Mouse (Mus musculus): ENCODE results near the gene Lrmp.

Gene Lrmp

DNA sequence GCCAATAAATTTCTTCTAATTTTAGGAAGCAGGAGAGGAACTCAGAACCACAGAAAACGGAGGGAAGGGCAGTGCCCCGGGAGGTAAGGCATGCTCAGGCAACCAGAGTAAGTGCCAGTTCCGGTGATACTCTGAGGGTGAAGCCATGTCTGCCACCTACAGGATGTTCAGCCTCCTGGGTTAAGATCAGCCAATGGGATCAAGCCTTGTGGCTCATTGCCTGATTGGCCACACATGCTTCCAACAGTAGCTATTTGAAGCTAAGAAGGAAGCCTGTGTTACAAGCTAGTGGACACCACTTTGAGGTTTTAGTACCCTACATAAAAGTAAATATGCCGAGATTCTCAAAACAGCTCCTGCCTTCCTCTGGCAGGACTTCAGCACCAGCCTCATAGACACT, 43.2 kb downstream of the Lrmp start:
- Histone ChIP-seq H3K4me3 (replicated peaks; ENCODE audit: low read length) (0 out of 2 replicates have a peak overlapping the region, but pooled peaks have one; percentile 26), H3K4me1 (replicated peaks; ENCODE audit: low read depth, low read length) (peaks cover 29% of the 10 kb centered on the region), H3K36me3 (ENCODE audit: insufficient read depth, low read length) (peaks cover 5% of the 10 kb centered on the region; the same call in 1 of the 2 replicates), H3K27me3 (ENCODE audit: insufficient read depth, low read length) (no peaks in the 10 kb centered on the region), H3K9me3 (ENCODE audit: low read length) (peaks cover 6% of the 10 kb centered on the region)
- TF ChIP-seq CTCF (conservative IDR thresholded peaks at IDR 0.05; ENCODE audit: low read length) (no peak), NANOG (IDR thresholded peaks at IDR 0.05; ENCODE audit: borderline replicate concordance, low read length) (no peak), POU5F1 (IDR thresholded peaks at IDR 0.05; ENCODE audit: borderline replicate concordance, low read length) (no peak)

DNA sequence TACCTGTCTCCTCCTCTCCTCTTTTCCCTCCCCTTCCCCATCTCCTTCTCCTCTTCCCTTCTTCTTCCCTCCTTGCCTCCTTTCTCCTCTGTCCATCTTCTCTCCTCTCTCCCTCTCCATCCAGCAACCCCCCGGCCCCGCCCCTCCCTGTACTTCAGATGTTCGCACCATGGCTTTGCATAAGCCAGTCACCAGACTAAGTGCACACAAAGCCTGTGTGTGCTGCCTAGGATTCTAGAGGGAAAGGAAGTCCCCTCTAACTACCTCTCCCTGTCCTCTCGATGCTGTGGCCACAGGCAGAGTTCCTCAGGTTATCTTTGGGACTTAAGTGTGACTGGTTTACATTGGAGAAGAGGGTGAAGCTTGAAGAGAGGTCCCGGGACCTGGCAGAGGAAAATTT, 45.1 kb downstream of the Lrmp start:
- Histone ChIP-seq H3K4me3 (replicated peaks; ENCODE audit: low read length) (0 out of 2 replicates have a peak overlapping the region, but pooled peaks have one; percentile 43), H3K4me1 (replicated peaks; ENCODE audit: low read depth, low read length) (peaks cover 35% of the 10 kb centered on the region), H3K27me3 (ENCODE audit: insufficient read depth, low read length) (no peaks in the 10 kb centered on the region), H3K9me3 (ENCODE audit: low read length) (peaks cover 17% of the 10 kb centered on the region), H3K36me3 (ENCODE audit: insufficient read depth, low read length) (peaks cover 11% of the 10 kb centered on the region; the same call in 1 of the 2 replicates)
- TF ChIP-seq POU5F1 (IDR thresholded peaks at IDR 0.05; ENCODE audit: borderline replicate concordance, low read length), result no peak

DNA sequence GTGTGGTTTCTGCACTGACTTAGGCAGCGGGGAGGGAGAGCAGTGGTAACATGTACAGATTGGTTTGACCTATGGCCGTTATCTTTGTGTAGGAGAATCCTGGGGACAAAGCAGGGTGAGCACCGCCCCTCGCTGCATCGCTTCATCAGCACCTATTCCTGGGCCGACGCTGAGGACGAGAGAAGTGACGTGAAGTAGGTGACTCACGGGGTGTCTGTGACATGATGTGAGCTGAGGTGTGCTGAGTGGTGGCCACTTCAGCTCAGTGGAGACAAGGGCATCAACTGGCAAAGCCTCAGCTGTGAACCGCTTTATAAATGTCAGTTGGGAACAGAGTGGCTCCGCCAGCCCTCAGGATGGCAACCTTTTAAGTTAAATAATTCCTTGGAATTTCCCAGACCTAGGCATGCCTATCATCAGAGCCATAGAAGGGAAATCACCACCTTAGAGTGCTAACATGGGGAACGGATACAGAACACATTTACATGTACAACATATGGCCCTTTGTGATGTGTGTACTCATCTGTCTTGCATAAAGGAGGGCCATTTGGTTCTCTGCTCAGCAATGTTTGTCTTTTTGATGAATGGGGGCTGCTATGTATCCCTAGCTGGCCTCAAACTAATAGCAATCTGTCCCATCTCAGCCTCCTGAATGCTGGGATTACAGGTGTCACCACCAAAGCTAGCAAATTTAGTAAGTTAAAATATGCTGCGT, 56.6 kb downstream of the Lrmp start:
- peaks cover 63% of the 10 kb centered on the region for H3K4me1 ChIP-seq (replicated peaks; ENCODE audit: low read depth, low read length)
- H3K9me3 ChIP-seq (ENCODE audit: low read length), result no peaks in the 10 kb centered on the region
- TF ChIP-seq CTCF (conservative IDR thresholded peaks at IDR 0.05; ENCODE audit: low read length) (no peak), NANOG (IDR thresholded peaks at IDR 0.05; ENCODE audit: borderline replicate concordance, low read length) (no peak), POU5F1 (IDR thresholded peaks at IDR 0.05; ENCODE audit: borderline replicate concordance, low read length) (no peak)
- H3K36me3 ChIP-seq (ENCODE audit: insufficient read depth, low read length), result no peaks in the 10 kb centered on the region
- H3K27me3 ChIP-seq (ENCODE audit: insufficient read depth, low read length), result no peaks in the 10 kb centered on the region
- peak overlapping the region; percentile 26; the same call in 1 of the 2 replicates for H3K4me3 ChIP-seq (replicated peaks; ENCODE audit: low read length)

DNA sequence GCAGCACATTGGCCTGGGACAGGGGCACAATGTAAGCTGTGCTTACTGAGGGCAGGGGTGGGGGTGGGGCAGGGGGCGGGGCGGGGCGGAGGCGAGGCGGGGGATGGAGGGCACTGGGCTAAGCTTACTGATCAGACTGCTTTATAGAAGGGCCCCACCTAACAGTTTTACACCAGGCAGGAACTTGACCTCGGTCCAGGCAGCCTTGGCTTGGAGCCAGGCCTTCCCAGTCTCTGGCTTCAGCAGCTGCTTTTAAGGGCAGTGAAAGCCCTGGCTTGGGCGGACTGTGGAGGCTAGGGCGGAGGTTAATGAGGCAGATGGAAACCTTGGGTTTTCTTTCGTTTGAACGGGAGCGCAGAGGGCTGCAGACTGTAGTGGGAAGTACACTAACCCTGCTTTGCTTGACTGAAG, 58.3 kb downstream of the Lrmp start:
- no peaks in the 10 kb centered on the region for H3K9me3 ChIP-seq (ENCODE audit: low read length)
- peak overlapping the region; percentile 66 for H3K4me3 ChIP-seq (replicated peaks; ENCODE audit: low read length)
- H3K27me3 ChIP-seq (ENCODE audit: insufficient read depth, low read length), result 0 out of 2 replicates have a peak, but pooled peaks cover 4% of the 10 kb centered on the region
- H3K4me1 ChIP-seq (replicated peaks; ENCODE audit: low read depth, low read length), result peaks cover 74% of the 10 kb centered on the region
- TF ChIP-seq POU5F1 (IDR thresholded peaks at IDR 0.05; ENCODE audit: borderline replicate concordance, low read length), result no peak
- no peak for TF ChIP-seq NANOG (IDR thresholded peaks at IDR 0.05; ENCODE audit: borderline replicate concordance, low read length)
- TF ChIP-seq CTCF (conservative IDR thresholded peaks at IDR 0.05; ENCODE audit: low read length), result no peak
- no peaks in the 10 kb centered on the region for H3K36me3 ChIP-seq (ENCODE audit: insufficient read depth, low read length)

DNA sequence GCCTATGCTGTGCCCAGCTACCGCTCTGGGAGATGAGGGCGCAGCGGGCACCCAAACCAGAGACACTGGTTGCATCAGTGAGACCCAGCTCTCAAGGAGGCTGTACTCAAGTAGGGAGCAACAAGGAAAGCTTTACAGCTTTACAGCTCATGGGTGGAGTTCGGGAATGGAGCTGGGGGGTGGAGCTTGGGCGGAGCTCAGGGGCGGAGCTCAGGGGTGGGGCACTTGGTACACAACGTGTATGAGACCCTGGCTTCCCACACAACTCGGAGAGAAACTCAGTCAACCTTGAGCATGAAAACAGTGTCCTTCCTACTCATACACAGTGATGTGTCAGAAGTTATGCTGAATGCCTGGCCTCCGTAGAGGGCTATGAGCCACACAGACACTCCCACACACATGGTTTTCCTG, 60.1 kb downstream of the Lrmp start:
- Histone ChIP-seq H3K4me3 (replicated peaks; ENCODE audit: low read length) (peak overlapping the region; percentile 66), H3K4me1 (replicated peaks; ENCODE audit: low read depth, low read length) (peaks cover 90% of the 10 kb centered on the region), H3K36me3 (ENCODE audit: insufficient read depth, low read length) (no peaks in the 10 kb centered on the region), H3K27me3 (ENCODE audit: insufficient read depth, low read length) (peaks cover 5% of the 10 kb centered on the region; the same call in 1 of the 2 replicates), H3K9me3 (ENCODE audit: low read length) (no peaks in the 10 kb centered on the region)
- TF ChIP-seq CTCF (conservative IDR thresholded peaks at IDR 0.05; ENCODE audit: low read length) (no peak), NANOG (IDR thresholded peaks at IDR 0.05; ENCODE audit: borderline replicate concordance, low read length) (no peak)

DNA sequence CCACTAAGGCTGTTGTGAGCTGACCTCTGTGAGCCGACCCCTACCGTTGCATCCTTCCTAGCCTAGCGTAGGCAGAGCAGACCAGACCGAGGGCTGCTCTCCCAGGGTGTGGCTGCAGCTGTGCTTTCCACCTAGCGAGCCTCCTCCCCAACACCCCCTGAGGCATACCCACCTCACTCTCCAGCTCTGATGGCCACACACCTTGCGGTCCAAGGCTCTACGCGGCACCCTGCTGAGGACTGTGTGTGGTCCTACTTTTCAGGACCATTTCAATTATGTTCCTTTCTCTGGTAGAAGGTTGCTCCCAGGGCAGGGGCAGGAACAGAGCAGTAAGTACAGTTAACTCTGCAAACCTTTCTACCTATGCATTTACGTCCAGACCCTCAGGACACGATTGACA, 61.0 kb downstream of the Lrmp start:
- no peaks in the 10 kb centered on the region for H3K9me3 ChIP-seq (ENCODE audit: low read length)
- peaks cover 5% of the 10 kb centered on the region; the same call in 1 of the 2 replicates for H3K27me3 ChIP-seq (ENCODE audit: insufficient read depth, low read length)
- peak overlapping the region; percentile 66 for H3K4me3 ChIP-seq (replicated peaks; ENCODE audit: low read length)
- TF ChIP-seq POU5F1 (IDR thresholded peaks at IDR 0.05; ENCODE audit: borderline replicate concordance, low read length) (no peak), NANOG (IDR thresholded peaks at IDR 0.05; ENCODE audit: borderline replicate concordance, low read length) (peak; percentile 50; the same call in 1 of the 2 replicates), CTCF (conservative IDR thresholded peaks at IDR 0.05; ENCODE audit: low read length) (no peak)
- peaks cover 88% of the 10 kb centered on the region for H3K4me1 ChIP-seq (replicated peaks; ENCODE audit: low read depth, low read length)
- no peaks in the 10 kb centered on the region for H3K36me3 ChIP-seq (ENCODE audit: insufficient read depth, low read length)

DNA sequence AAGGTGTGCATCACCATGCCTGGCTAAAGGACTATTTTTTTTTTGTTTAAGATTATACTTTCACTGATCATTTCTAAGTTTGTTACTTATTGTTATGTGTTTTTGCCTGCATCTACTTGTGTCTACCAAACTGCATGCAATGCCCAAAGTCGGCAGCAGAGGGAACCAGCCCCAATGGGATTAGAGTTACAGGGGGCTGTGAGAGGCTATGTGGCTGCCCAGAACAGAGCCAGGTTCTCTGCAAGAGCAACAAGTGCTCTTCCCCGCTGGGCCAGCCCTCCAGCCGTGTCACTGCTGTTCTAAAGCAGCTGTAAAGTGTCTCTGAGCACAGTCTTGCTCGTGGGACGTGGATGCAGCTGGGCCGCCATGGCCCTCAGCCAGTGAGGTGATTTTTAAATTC, 64.2 kb downstream of the Lrmp start:
- H3K4me3 ChIP-seq (replicated peaks; ENCODE audit: low read length), result peak overlapping the region; percentile 57
- H3K4me1 ChIP-seq (replicated peaks; ENCODE audit: low read depth, low read length), result peaks cover 66% of the 10 kb centered on the region
- no peaks in the 10 kb centered on the region for H3K36me3 ChIP-seq (ENCODE audit: insufficient read depth, low read length)
- no peaks in the 10 kb centered on the region for H3K9me3 ChIP-seq (ENCODE audit: low read length)
- TF ChIP-seq CTCF (conservative IDR thresholded peaks at IDR 0.05; ENCODE audit: low read length) (peak; percentile 83), POU5F1 (IDR thresholded peaks at IDR 0.05; ENCODE audit: borderline replicate concordance, low read length) (no peak)
- peaks cover 5% of the 10 kb centered on the region; the same call in 1 of the 2 replicates for H3K27me3 ChIP-seq (ENCODE audit: insufficient read depth, low read length)

DNA sequence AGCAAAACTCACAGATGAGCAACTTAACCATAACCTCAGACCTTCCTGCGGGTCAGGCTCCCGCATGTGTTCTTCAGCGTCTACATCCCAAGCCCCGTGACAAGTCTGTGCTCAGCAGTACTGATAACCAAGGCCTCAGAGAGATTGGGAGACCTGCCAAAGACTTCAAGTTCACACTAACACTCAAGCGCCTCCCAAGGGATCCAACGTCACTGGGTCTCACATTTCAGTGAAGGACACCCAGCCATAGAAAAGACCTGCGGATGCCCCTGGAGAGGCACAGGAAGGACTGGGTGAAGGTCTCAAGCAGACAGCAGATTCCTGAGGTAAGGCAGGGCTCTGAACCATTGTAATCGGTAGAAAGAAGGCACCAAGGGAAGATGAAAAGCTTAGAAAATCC, 66.6 kb downstream of the Lrmp start:
- Histone ChIP-seq H3K4me1 (replicated peaks; ENCODE audit: low read depth, low read length) (peaks cover 54% of the 10 kb centered on the region), H3K9me3 (ENCODE audit: low read length) (no peaks in the 10 kb centered on the region), H3K36me3 (ENCODE audit: insufficient read depth, low read length) (no peaks in the 10 kb centered on the region), H3K27me3 (ENCODE audit: insufficient read depth, low read length) (peaks cover 5% of the 10 kb centered on the region; the same call in 1 of the 2 replicates), H3K4me3 (replicated peaks; ENCODE audit: low read length) (no peak overlapping the region)
- TF ChIP-seq NANOG (IDR thresholded peaks at IDR 0.05; ENCODE audit: borderline replicate concordance, low read length) (no peak), POU5F1 (IDR thresholded peaks at IDR 0.05; ENCODE audit: borderline replicate concordance, low read length) (no peak), CTCF (conservative IDR thresholded peaks at IDR 0.05; ENCODE audit: low read length) (no peak)

DNA sequence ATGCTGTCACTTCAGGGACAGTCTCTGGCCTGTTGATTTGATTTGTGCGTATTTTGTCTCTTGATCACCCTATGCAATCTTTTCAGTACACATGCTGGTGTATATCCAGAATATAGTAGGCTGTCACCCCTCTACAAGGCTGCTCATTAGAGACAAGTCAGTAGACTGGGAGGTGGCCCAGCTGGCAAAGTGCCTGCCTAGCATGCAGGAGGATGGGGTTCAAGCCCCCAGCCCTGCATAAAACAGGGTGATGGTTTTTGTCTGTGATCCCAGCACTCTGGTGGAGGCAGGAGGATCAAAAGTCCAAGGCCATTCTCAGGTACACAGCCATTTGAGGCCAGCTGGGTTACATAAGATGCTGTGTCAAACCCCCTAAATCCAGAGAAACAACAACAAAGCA, 70.6 kb downstream of the Lrmp start:
- Histone ChIP-seq H3K9me3 (ENCODE audit: low read length) (no peaks in the 10 kb centered on the region), H3K36me3 (ENCODE audit: insufficient read depth, low read length) (no peaks in the 10 kb centered on the region), H3K4me1 (replicated peaks; ENCODE audit: low read depth, low read length) (peaks cover 37% of the 10 kb centered on the region), H3K4me3 (replicated peaks; ENCODE audit: low read length) (no peak overlapping the region), H3K27me3 (ENCODE audit: insufficient read depth, low read length) (peaks cover 13% of the 10 kb centered on the region)
- TF ChIP-seq NANOG (IDR thresholded peaks at IDR 0.05; ENCODE audit: borderline replicate concordance, low read length), result no peak
- no peak for TF ChIP-seq CTCF (conservative IDR thresholded peaks at IDR 0.05; ENCODE audit: low read length)
- TF ChIP-seq POU5F1 (IDR thresholded peaks at IDR 0.05; ENCODE audit: borderline replicate concordance, low read length), result no peak
